Mouse (Mus musculus): ENCODE measurements around the gene Cpa2. TPM values are rescaled to one million over a fixed set of nuclear protein-coding genes. Genes with fewer than 3 reads are reported as not detected.

The Cpa2 gene
- total and polyA plus RNA-seq, 3 experiments: not detected

DNA sequence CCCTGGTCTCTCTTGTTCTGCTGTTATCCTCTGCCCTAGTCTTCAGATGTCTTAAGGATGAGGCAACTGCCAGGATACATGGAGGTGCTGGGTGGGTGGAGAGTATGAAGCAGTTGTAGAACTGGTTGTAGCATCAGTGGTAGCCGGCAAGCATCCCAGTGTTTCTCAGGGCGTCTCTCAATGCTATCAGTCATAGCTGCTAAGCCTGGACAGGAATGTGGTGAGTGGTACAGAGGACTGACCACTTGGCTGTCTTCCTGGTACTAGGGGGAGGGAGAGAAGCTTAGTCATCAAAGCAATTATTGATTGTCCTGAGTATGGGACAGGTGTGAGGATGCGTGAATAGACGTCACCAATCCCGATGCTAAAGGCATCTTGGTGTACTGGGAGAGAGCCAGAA lies 28.6 kb downstream of the Cpa2 start:
- TF ChIP-seq GATA1 (IDR thresholded peaks at IDR 0.05; ENCODE audit: borderline replicate concordance, low read length): no peak
- no peak for TF ChIP-seq POLR2AphosphoS5 (IDR thresholded peaks at IDR 0.05; ENCODE audit: insufficient replicate concordance, low read depth, low read length)
- no peak for TF ChIP-seq CTCF (IDR thresholded peaks at IDR 0.05; ENCODE audit: low read depth, low read length)
- TF ChIP-seq TAL1 (conservative IDR thresholded peaks at IDR 0.05; ENCODE audit: low read depth, low read length): no peak
- no peak for TF ChIP-seq GATA2 (IDR thresholded peaks at IDR 0.05; ENCODE audit: borderline replicate concordance, low read depth, low read length)
- no peaks in the 10 kb centered on the region for H3K9me3 ChIP-seq (replicated peaks)
- DNase-seq (ENCODE audit: low spot score) (no peak), ATAC-seq (ENCODE audit: extremely low read depth, insufficient number of reproducible peaks, low FRiP score, poor library complexity, severe bottlenecking) (no peak)
- H3K27me3 ChIP-seq (ENCODE audit: insufficient read depth, low read length): peaks cover 36% of the 10 kb centered on the region
- H3K4me3 ChIP-seq (ENCODE audit: low read depth, low read length): no peak overlapping the region
- no peaks in the 10 kb centered on the region for H3K36me3 ChIP-seq (replicated peaks)
- no peaks in the 10 kb centered on the region for H3K4me1 ChIP-seq (ENCODE audit: insufficient read depth, low read depth, low read length)

DNA sequence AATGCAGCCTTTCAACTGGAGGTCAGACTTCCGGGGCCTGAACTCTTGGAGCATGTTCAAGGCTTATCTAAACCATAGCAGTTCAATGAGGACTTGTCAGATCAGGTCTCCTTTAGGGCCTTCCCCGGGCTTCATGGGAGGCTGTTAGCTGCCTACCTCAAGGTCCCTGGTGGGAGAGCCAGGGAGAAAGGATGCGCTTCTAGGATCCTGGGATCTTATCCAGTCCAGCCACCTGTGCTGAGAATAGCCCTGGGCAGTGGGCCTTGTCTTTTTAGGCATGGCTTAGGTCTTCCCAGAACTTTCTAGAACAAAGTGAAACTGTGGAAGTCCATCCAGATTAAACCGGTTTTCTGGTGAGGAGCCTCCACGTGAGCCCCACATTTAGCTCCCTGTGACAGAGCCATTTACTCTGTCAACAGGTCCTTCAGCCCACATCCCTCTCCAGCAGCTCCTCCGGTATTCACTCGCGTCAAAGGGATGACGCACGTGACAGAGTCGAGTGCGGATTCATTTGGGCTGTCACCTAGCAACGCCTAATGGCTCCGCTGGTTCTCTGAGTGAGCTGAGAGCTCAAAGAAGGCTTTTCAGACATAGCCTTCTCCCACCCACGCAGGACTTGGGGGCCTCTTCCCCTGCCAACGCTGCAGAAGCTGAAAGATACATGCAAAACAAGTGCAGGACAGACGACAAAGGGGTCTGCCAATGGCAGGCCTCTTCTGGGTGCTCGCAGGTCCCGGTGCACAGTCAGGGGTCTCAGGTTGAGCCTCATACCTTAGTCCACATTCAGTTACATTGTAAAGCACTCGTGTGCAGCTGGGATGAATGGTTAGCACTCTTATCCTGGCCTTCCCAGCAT lies 31.3 kb downstream of the Cpa2 start:
- Histone ChIP-seq H3K9me3 (replicated peaks) (no peaks in the 10 kb centered on the region), H3K36me3 (replicated peaks) (no peaks in the 10 kb centered on the region), H3K27me3 (ENCODE audit: insufficient read depth, low read length) (peaks cover 36% of the 10 kb centered on the region), H3K4me3 (ENCODE audit: low read depth, low read length) (no peak overlapping the region), H3K4me1 (ENCODE audit: insufficient read depth, low read depth, low read length) (no peaks in the 10 kb centered on the region)
- TF ChIP-seq CTCF (IDR thresholded peaks at IDR 0.05; ENCODE audit: low read depth, low read length): no peak
- ATAC-seq (ENCODE audit: extremely low read depth, insufficient number of reproducible peaks, low FRiP score, poor library complexity, severe bottlenecking): no peak
- DNase-seq (ENCODE audit: low spot score): no peak

DNA sequence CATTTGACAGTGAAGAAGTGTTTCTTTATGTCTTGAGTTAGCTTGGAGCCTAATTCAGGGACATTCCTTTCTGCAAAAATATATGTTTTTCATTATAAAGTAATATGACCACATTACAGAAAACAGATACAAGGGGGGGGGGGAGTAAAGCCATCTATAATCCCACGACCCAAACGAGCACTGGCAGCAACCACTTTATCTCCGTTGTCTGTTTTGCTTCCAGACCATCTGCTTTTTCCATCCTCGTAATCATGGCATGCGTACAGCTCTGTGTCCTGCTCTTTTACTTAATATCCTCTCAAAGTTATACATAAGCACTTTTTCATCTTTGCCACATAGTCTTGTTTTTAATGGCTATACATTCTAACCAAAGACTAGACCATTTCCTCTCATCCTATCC lies 32.0 kb downstream of the Cpa2 start:
- peaks cover 36% of the 10 kb centered on the region for H3K27me3 ChIP-seq (ENCODE audit: insufficient read depth, low read length)

DNA sequence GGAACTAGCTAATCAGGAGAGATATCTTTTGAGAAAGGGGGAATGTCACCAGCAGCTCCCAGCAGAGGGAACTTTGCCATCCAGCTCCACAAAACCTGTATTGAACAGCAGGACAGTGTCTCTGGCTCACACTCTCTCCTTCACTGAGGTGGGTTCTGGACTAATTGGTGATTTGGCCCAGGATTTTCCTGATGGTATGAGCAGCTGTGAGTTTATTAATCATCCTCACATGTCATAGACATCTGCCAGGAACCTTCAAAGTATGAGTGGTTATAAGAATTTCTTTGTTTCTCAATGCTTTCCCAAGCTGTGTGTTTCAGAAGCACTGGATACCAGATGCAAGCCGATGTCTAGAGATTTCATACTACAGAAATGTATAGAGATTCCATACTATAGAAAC lies 33.6 kb downstream of the Cpa2 start:
- H3K27me3 ChIP-seq (ENCODE audit: insufficient read depth, low read length): peaks cover 25% of the 10 kb centered on the region
- DNase-seq (ENCODE audit: low spot score) (no peak), ATAC-seq (ENCODE audit: extremely low read depth, insufficient number of reproducible peaks, low FRiP score, poor library complexity, severe bottlenecking) (no peak)
- no peaks in the 10 kb centered on the region for H3K36me3 ChIP-seq (replicated peaks)
- TF ChIP-seq GATA1 (IDR thresholded peaks at IDR 0.05; ENCODE audit: borderline replicate concordance, low read length): no peak
- TF ChIP-seq GATA2 (IDR thresholded peaks at IDR 0.05; ENCODE audit: borderline replicate concordance, low read depth, low read length): no peak
- TF ChIP-seq TAL1 (conservative IDR thresholded peaks at IDR 0.05; ENCODE audit: low read depth, low read length): no peak
- TF ChIP-seq CTCF (IDR thresholded peaks at IDR 0.05; ENCODE audit: low read depth, low read length): no peak
- no peak for TF ChIP-seq POLR2AphosphoS5 (IDR thresholded peaks at IDR 0.05; ENCODE audit: insufficient replicate concordance, low read depth, low read length)
- no peaks in the 10 kb centered on the region for H3K4me1 ChIP-seq (ENCODE audit: insufficient read depth, low read depth, low read length)
- H3K4me3 ChIP-seq (ENCODE audit: low read depth, low read length): no peak overlapping the region
- no peaks in the 10 kb centered on the region for H3K9me3 ChIP-seq (replicated peaks)

More for the DNA sequence above, 32.0 kb downstream of the Cpa2 start:
- no peak for DNase-seq (ENCODE audit: low spot score)
- no peaks in the 10 kb centered on the region for H3K36me3 ChIP-seq (replicated peaks)
- no peak for ATAC-seq (ENCODE audit: extremely low read depth, insufficient number of reproducible peaks, low FRiP score, poor library complexity, severe bottlenecking)
- no peaks in the 10 kb centered on the region for H3K9me3 ChIP-seq (replicated peaks)
- TF ChIP-seq POLR2AphosphoS5 (IDR thresholded peaks at IDR 0.05; ENCODE audit: insufficient replicate concordance, low read depth, low read length) (no peak), GATA2 (IDR thresholded peaks at IDR 0.05; ENCODE audit: borderline replicate concordance, low read depth, low read length) (no peak), CTCF (IDR thresholded peaks at IDR 0.05; ENCODE audit: low read depth, low read length) (no peak), GATA1 (IDR thresholded peaks at IDR 0.05; ENCODE audit: borderline replicate concordance, low read length) (no peak), TAL1 (conservative IDR thresholded peaks at IDR 0.05; ENCODE audit: low read depth, low read length) (no peak)
- H3K4me3 ChIP-seq (ENCODE audit: low read depth, low read length): no peak overlapping the region
- no peaks in the 10 kb centered on the region for H3K4me1 ChIP-seq (ENCODE audit: insufficient read depth, low read depth, low read length)

DNA sequence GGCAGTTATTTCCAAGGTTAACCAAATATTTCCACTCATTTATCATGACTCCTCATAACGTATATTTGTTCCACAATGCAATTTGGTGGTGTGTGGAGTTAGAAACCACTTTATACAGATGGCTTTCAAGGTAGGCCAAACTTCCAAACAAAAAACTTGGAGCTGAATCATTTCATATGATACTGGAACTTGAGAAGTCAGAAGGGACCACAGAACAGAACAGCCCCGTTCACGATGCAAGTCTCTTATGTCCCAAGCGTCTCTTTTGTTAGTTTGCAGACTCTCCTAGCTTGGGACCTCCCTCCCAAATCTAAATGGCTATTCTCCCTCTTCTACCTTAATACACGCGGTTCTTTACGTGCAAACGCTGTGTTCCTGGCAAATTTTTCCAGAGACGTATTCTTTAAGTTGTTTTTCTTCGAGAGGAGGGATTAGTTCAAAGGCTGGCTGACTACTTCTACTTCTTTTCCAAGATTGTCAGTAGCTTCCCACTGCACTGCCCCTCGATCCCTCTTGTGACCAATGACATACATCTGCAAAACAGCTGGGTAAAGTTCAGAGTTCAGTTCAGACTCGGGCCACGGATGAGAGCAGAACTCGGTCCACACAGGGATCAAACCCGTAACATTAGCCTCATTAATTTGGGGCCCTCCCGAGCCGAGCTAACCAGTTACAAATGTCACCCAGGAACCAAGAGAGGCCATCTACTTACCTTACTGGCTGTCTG lies 35.3 kb downstream of the Cpa2 start:
- H3K4me1 ChIP-seq (ENCODE audit: insufficient read depth, low read depth, low read length): no peaks in the 10 kb centered on the region
- no peak for DNase-seq (ENCODE audit: low spot score)
- H3K27me3 ChIP-seq (ENCODE audit: insufficient read depth, low read length): peaks cover 30% of the 10 kb centered on the region
- ATAC-seq (ENCODE audit: extremely low read depth, insufficient number of reproducible peaks, low FRiP score, poor library complexity, severe bottlenecking): no peak
- no peak overlapping the region for H3K4me3 ChIP-seq (ENCODE audit: low read depth, low read length)
- H3K9me3 ChIP-seq (replicated peaks): no peaks in the 10 kb centered on the region
- no peaks in the 10 kb centered on the region for H3K36me3 ChIP-seq (replicated peaks)
- TF ChIP-seq GATA1 (IDR thresholded peaks at IDR 0.05; ENCODE audit: borderline replicate concordance, low read length): no peak
- no peak for TF ChIP-seq POLR2AphosphoS5 (IDR thresholded peaks at IDR 0.05; ENCODE audit: insufficient replicate concordance, low read depth, low read length)
- TF ChIP-seq TAL1 (conservative IDR thresholded peaks at IDR 0.05; ENCODE audit: low read depth, low read length): no peak
- no peak for TF ChIP-seq CTCF (IDR thresholded peaks at IDR 0.05; ENCODE audit: low read depth, low read length)
- TF ChIP-seq GATA2 (IDR thresholded peaks at IDR 0.05; ENCODE audit: borderline replicate concordance, low read depth, low read length): no peak

DNA sequence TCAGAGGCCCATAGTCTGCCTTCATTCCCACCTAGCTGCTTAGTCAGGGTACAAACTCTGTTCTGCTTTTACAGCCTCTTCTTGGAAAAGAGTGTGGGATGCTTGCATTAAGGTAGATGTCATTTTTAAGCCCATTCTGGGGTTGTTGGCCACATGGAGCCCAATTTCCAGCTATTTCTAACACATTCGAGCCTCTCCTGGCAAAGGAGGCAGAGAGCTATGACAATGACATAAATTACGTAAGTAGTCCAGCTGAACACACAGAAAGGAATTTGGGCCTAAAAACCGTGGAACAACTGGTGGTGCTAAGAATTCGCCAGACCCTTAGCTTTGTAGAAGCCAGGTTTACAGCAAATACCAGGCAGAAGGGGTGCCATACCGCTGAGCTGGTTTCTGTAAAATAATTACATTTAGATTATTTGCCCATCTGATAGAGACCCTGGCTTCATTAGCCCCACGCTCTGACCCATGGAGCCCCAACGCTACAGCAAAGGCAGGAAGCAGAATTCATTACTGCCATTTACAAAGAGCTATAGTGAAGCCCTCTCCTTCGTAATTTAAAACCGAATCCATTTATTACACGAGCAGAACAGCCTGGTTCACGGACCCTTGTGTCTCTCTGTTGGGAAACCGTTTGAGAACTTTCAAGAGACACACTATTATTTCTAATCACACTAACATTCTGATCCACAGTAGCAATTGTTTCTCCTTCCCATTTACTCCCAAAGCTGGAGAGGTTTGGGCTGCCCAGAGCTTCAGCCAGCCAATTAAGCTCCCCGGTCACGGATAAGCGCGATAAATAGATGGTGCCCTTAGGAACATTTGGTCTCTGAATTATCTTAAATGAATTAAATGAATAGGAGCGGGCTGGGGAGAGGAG lies 38.8 kb downstream of the Cpa2 start:
- Histone ChIP-seq H3K9me3 (replicated peaks) (no peaks in the 10 kb centered on the region), H3K27me3 (ENCODE audit: insufficient read depth, low read length) (peaks cover 15% of the 10 kb centered on the region), H3K4me3 (ENCODE audit: low read depth, low read length) (no peak overlapping the region), H3K36me3 (replicated peaks) (no peaks in the 10 kb centered on the region), H3K4me1 (ENCODE audit: insufficient read depth, low read depth, low read length) (no peaks in the 10 kb centered on the region)
- DNase-seq (ENCODE audit: low spot score) (no peak), ATAC-seq (ENCODE audit: extremely low read depth, insufficient number of reproducible peaks, low FRiP score, poor library complexity, severe bottlenecking) (no peak)
- TF ChIP-seq GATA1 (IDR thresholded peaks at IDR 0.05; ENCODE audit: borderline replicate concordance, low read length) (no peak), CTCF (IDR thresholded peaks at IDR 0.05; ENCODE audit: low read depth, low read length) (no peak)
